Mouse (Mus musculus) activated CD4-positive, CD25-positive, alpha-beta regulatory T cell (primary cell): ENCODE results near the gene Esp15. TPM values are rescaled to one million over a fixed set of nuclear protein-coding genes. Genes with fewer than 3 reads are reported as not detected.

ENCODE experiments used
- polyA plus RNA-seq, 2 experiments: library from polyadenylated mRNA; unstranded; fragments of 100-300 nt; shearing (Covaris generic); gene quantifications; one replicate each; pipeline ENCODE4 v1.2.1; 2017

Esp15 gene
- polyA plus RNA-seq, result under 1 TPM in 1 of 2 experiments, not detected in 1; 0.37 TPM

DNA sequence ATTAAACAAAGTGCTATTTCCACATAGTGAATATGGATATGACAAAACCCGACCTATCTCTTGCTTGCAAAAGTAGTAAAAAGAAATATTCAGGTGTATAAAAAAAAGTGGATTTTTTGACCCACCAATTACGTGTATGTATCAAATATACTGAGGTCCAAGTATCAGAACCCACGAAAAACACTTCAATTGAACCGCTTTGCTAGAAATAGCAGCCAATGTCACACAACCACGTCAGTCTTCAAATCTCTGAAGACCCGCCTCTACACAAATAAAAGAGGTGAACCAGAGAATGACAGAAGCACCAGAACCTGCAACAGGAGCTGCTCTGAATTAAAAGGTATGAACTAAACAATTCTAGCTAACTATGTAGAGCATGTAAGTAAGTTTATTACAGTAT, at the start of gene Esp15:
TSS of gene Esp15 (plus strand) at position 301 of the 400 bp plus-strand sequence.

Other genes starting within 250 kb of the Esp15 start
- not detected for gene Esp18, start 234.6 kb upstream of the Esp15 start, polyA plus RNA-seq
- not detected for gene Esp16, start 104.8 kb upstream of the Esp15 start, polyA plus RNA-seq